In genomic region chr10:115817056-115817724, GRCm38 (mm10) we compare ENCODE assay signal across 9 mouse cellular contexts. TPM values are rescaled to one million over a fixed set of nuclear protein-coding genes. Genes with fewer than 3 reads are reported as not detected.
DNase-seq lines count a peak whose midpoint lies in the region; ATAC-seq lines count a peak whose summit lies in the region.
"Had no signal": no experiment of that assay in that cellular context is flagged by ENCODE, and none has a peak within 500 bp of the region (broad histone marks: within the 10 kb centered on the region; RNA-seq: fewer than 3 reads in every experiment).

No protein-coding gene starts in this region.

- peaks cover 2% of the 10 kb centered on the region; the same call in 1 of the 2 replicates for H3K27me3 ChIP-seq in erythroblast, embryonic 14.5 days (ENCODE audit: control insufficient read depth)
- no peaks in the 10 kb centered on the region for H3K27me3 ChIP-seq in liver, embryonic 11.5 days (replicated peaks; ENCODE audit: control insufficient read depth, insufficient read depth, low read length)

- peak overlapping the region; percentile 54 for H3K4me2 ChIP-seq in liver, embryonic 11.5 days

- H3K27ac ChIP-seq in liver, embryonic 11.5 days (ENCODE audit: low read depth, low read length): peak overlapping the region; percentile 88

- DNase-seq in c-Kit-negative CD71-positive TER-119-positive erythroid progenitor cells, embryonic 14.5 days (ENCODE audit: low read depth, low spot score): peak; percentile 75
- DNase-seq in liver, embryonic 11.5 days (ENCODE audit: low spot score): no peak
- no peak for DNase-seq in layer of hippocampus, postnatal 10 days (ENCODE audit: low spot score in 2 of 2)
- no peak for DNase-seq in cerebellum, postnatal 14 days
- DNase-seq in layer of hippocampus, adult 9-11 months: no peak
- DNase-seq: cerebellum, adult 11-12 months had no signal

- H3K4me3 ChIP-seq in erythroblast, embryonic 14.5 days (replicated peaks): peak overlapping the region; percentile 84
- peak overlapping the region; percentile 51 for H3K4me3 ChIP-seq in liver, embryonic 11.5 days (ENCODE audit: low read depth, low read length)

- peaks cover 37% of the 10 kb centered on the region for H3K36me3 ChIP-seq in erythroblast, embryonic 14.5 days (ENCODE audit: control insufficient read depth)
- no peaks in the 10 kb centered on the region for H3K36me3 ChIP-seq in liver, embryonic 11.5 days (ENCODE audit: control insufficient read depth, insufficient read depth, low read length)

- H3K9ac ChIP-seq in liver, embryonic 11.5 days (ENCODE audit: low read depth, low read length): peak overlapping the region; percentile 56

- H3K9me3 ChIP-seq in erythroblast, embryonic 14.5 days (ENCODE audit: control insufficient read depth, low read length): no peaks in the 10 kb centered on the region
- no peaks in the 10 kb centered on the region for H3K9me3 ChIP-seq in liver, embryonic 11.5 days (ENCODE audit: control insufficient read depth, low read length)

- peaks cover 48% of the 10 kb centered on the region for H3K4me1 ChIP-seq in erythroblast, embryonic 14.5 days (ENCODE audit: control insufficient read depth)
- 0 out of 2 replicates have a peak, but pooled peaks cover 2% of the 10 kb centered on the region for H3K4me1 ChIP-seq in liver, embryonic 11.5 days (replicated peaks; ENCODE audit: control insufficient read depth, insufficient read depth, low read length)

- peak; percentile 100 for ATAC-seq in liver, embryonic 11.5 days (replicated peaks; ENCODE audit: low FRiP score)
- ATAC-seq in megakaryocyte progenitor cell, adult 5-6 weeks (replicated peaks; ENCODE audit: poor library complexity): peak; percentile 93

- 22% methylated on average over 13 of the region's 13 CpGs for WGBS in liver, embryonic 11.5 days

RNA-seq across cellular contexts. Expression of gene Tspan8, which starts 0.6 kb away (rescaled TPM):
- polyA plus RNA-seq in erythroblast, embryonic 14.5 days (2012): 0.71 and 0.88 TPM in 2 replicates
- 39.6 and 42.1 TPM in 2 replicates for polyA plus RNA-seq in liver, embryonic 11.5 days (2014; fragmentation: Nextera tagmentation; extraction: Ambion mirVana)
- total RNA-seq in megakaryocyte progenitor cell, adult 5-6 weeks (2015): 7.7 and 13.6 TPM in 2 replicates
- total RNA-seq in megakaryocyte progenitor cell, adult 5-6 weeks (2017): 5.6 and 10.8 TPM in 2 replicates
- total RNA-seq in layer of hippocampus, postnatal 10 days (2021): under 1 TPM; 0.62 to 0.69 TPM
- total RNA-seq: monocyte, adult 5-6 weeks had no signal
